Mouse (Mus musculus) cerebellum, adult 2 months (tissue): ENCODE measurements around the gene Ssc4d.

Experiments used
- CTCF ChIP-seq: fragments of 200-500 bp; IDR thresholded peaks from 2 replicates; pipeline ENCODE4 v1.5.1; 2011; ENCODE audit warnings: low read depth, mild to moderate bottlenecking, control low read depth, low read length, moderate library complexity, borderline replicate concordance; ENCODE audit not compliant: insufficient read depth
- POLR2A ChIP-seq: fragments of 200-500 bp; IDR thresholded peaks from 2 replicates; pipeline ENCODE4 v1.6.1; 2011; ENCODE audit warnings: low read length, control low read depth, borderline replicate concordance; ENCODE audit not compliant: insufficient read depth

DNA sequence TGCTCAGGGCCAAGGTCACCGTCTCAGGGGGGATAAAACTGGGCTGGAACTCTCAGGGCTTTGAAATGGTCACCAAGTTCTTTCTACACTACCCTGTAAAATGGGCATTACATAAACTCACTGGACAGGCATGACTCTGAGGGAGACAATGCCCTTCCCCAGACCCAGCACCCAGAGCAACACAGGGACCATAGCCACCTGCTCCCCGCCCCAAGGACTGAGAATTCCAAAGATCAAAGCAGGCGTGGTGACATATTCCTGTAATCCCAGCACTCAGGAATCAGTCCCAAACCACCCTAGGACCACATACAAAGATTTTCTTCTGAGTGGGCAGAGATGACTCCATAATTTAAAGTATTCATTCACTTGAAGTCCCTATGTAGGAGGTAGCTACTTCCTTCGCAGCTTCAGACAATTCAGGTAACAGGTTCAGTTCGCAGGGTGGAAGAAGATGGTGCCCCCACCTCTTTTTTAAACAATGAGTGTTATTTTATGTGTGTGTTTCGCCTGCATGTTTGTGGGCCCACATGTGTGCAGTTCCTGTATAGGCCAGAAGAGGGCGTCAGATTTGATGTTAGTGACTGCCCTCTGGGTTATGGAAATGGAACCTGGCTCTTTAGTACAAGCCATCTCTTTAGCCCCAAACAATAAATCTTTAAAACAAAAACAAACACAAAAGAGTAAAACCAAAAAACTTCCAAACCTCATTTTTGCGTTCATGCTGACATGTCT is 56.8 kb downstream of the Ssc4d start:
- TF ChIP-seq POLR2A (no peak), CTCF (peak; percentile 28; the same call in 1 of the 2 replicates)
